Mouse (Mus musculus): ENCODE data around the gene Capn11. TPM values are rescaled to one million over a fixed set of nuclear protein-coding genes. Genes with fewer than 3 reads are reported as not detected.

Capn11 gene
- 0.22 and 0.85 TPM in 2 replicates for polyA plus RNA-seq (2015; fragmentation: Nextera tagmentation; extraction: Ambion mirVana)

GRCm38 (mm10) chr17:45659225-45659624 is at the start of gene Capn11:
Gene Capn11 (minus strand): TSS chr17:45659325.
- H3K27ac ChIP-seq (replicated peaks) = no peak within 1 kb of the TSS
- H3K4me1 ChIP-seq (replicated peaks) = peaks cover 4% of the 10 kb centered on the region
- 87% methylated on average over 4 of the region's 4 CpGs for WGBS
- H3K9ac ChIP-seq = no peak within 1 kb of the TSS
- H3K27me3 ChIP-seq = no peaks in the 10 kb centered on the region
- peaks cover 41% of the 10 kb centered on the region for H3K36me3 ChIP-seq
- ATAC-seq (ENCODE audit: low read depth) = no peak
- H3K4me2 ChIP-seq = no peak within 1 kb of the TSS
- no peaks in the 10 kb centered on the region for H3K9me3 ChIP-seq
- no peak within 1 kb of the TSS for H3K4me3 ChIP-seq

- H3K27me3 ChIP-seq = no peaks in the 10 kb centered on the region
- no peaks in the 10 kb centered on the region for H3K4me1 ChIP-seq (replicated peaks)
- 85% methylated on average over 8 of the region's 8 CpGs for WGBS
- no peak overlapping the region for H3K27ac ChIP-seq (replicated peaks)
- ATAC-seq (ENCODE audit: low read depth) = no peak
- no peak overlapping the region for H3K9ac ChIP-seq
- H3K9me3 ChIP-seq = no peaks in the 10 kb centered on the region
- H3K4me2 ChIP-seq = no peak overlapping the region
- H3K4me3 ChIP-seq = no peak overlapping the region
- H3K36me3 ChIP-seq = no peaks in the 10 kb centered on the region
These were observed 49.1 kb upstream of the Capn11 start for GRCm38 (mm10) chr17:45708179-45708578.

GRCm38 (mm10) chr17:45707376-45707775 is 48.3 kb upstream of the Capn11 start:
- Histone ChIP-seq H3K9ac (0 out of 2 replicates have a peak overlapping the region, but pooled peaks have one; percentile 34), H3K4me1 (replicated peaks) (no peaks in the 10 kb centered on the region), H3K4me2 (no peak overlapping the region), H3K36me3 (no peaks in the 10 kb centered on the region), H3K27me3 (no peaks in the 10 kb centered on the region), H3K27ac (replicated peaks) (no peak overlapping the region), H3K9me3 (no peaks in the 10 kb centered on the region), H3K4me3 (no peak overlapping the region)
- WGBS = 30% methylated on average over 3 of the region's 3 CpGs
- ATAC-seq (ENCODE audit: low read depth) = no peak

- no peak overlapping the region for H3K4me2 ChIP-seq
- H3K27ac ChIP-seq (replicated peaks) = no peak overlapping the region
- no peak for ATAC-seq (ENCODE audit: low read depth)
- H3K4me3 ChIP-seq = no peak overlapping the region
- H3K27me3 ChIP-seq = no peaks in the 10 kb centered on the region
- H3K9me3 ChIP-seq = no peaks in the 10 kb centered on the region
- H3K36me3 ChIP-seq = no peaks in the 10 kb centered on the region
- H3K4me1 ChIP-seq (replicated peaks) = no peaks in the 10 kb centered on the region
- 66% methylated on average over 5 of the region's 5 CpGs for WGBS
- H3K9ac ChIP-seq = no peak overlapping the region
These were observed 47.7 kb upstream of the Capn11 start for GRCm38 (mm10) chr17:45706796-45707195.

GRCm38 (mm10) chr17:45703187-45703586 is 44.1 kb upstream of the Capn11 start:
- 63% methylated on average over 7 of the region's 7 CpGs for whole genome bisulfite sequencing
- H3K9me3 ChIP-seq = no peaks in the 10 kb centered on the region
- no peak for ATAC-seq (ENCODE audit: low read depth)

GRCm38 (mm10) chr17:45702254-45702653 is 43.1 kb upstream of the Capn11 start:
- peaks cover 22% of the 10 kb centered on the region for H3K36me3 ChIP-seq
- H3K4me3 ChIP-seq = no peak overlapping the region
- H3K27me3 ChIP-seq = no peaks in the 10 kb centered on the region
- no peak overlapping the region for H3K4me2 ChIP-seq
- H3K9me3 ChIP-seq = no peaks in the 10 kb centered on the region
- no peak overlapping the region for H3K27ac ChIP-seq (replicated peaks)
- no peak for ATAC-seq (ENCODE audit: low read depth)
- H3K4me1 ChIP-seq (replicated peaks) = 0 out of 2 replicates have a peak, but pooled peaks cover 4% of the 10 kb centered on the region
- 58% methylated on average over 4 of the region's 4 CpGs for WGBS
- H3K9ac ChIP-seq = no peak overlapping the region

More at GRCm38 (mm10) chr17:45703187-45703586, 44.1 kb upstream of the Capn11 start:
- Histone ChIP-seq H3K4me1 (replicated peaks) (0 out of 2 replicates have a peak, but pooled peaks cover 4% of the 10 kb centered on the region), H3K4me2 (no peak overlapping the region), H3K27ac (replicated peaks) (no peak overlapping the region), H3K9ac (no peak overlapping the region), H3K4me3 (no peak overlapping the region), H3K27me3 (no peaks in the 10 kb centered on the region), H3K36me3 (peaks cover 14% of the 10 kb centered on the region)

- Histone ChIP-seq H3K36me3 (peaks cover 27% of the 10 kb centered on the region), H3K4me2 (no peak overlapping the region), H3K4me3 (no peak overlapping the region), H3K9me3 (no peaks in the 10 kb centered on the region), H3K27ac (replicated peaks) (no peak overlapping the region), H3K4me1 (replicated peaks) (0 out of 2 replicates have a peak, but pooled peaks cover 4% of the 10 kb centered on the region), H3K9ac (no peak overlapping the region), H3K27me3 (no peaks in the 10 kb centered on the region)
- ATAC-seq (ENCODE audit: low read depth) = no peak
- 76% methylated on average over 9 of the region's 9 CpGs for WGBS
These were observed 42.1 kb upstream of the Capn11 start for GRCm38 (mm10) chr17:45701236-45701591.

- H3K36me3 ChIP-seq = peaks cover 27% of the 10 kb centered on the region
- no peak overlapping the region for H3K27ac ChIP-seq (replicated peaks)
- no peaks in the 10 kb centered on the region for H3K27me3 ChIP-seq
- WGBS = 65% methylated on average over 9 of the region's 16 CpGs
- H3K9me3 ChIP-seq = no peaks in the 10 kb centered on the region
- H3K4me3 ChIP-seq = no peak overlapping the region
- 0 out of 2 replicates have a peak overlapping the region, but pooled peaks have one; percentile 13 for H3K9ac ChIP-seq
- 0 out of 2 replicates have a peak, but pooled peaks cover 4% of the 10 kb centered on the region for H3K4me1 ChIP-seq (replicated peaks)
- ATAC-seq (ENCODE audit: low read depth) = no peak
- H3K4me2 ChIP-seq = no peak overlapping the region
These were observed 41.5 kb upstream of the Capn11 start for GRCm38 (mm10) chr17:45700496-45701235.

- Histone ChIP-seq H3K27ac (replicated peaks) (no peak overlapping the region), H3K9ac (no peak overlapping the region), H3K4me1 (replicated peaks) (0 out of 2 replicates have a peak, but pooled peaks cover 4% of the 10 kb centered on the region), H3K9me3 (no peaks in the 10 kb centered on the region), H3K36me3 (peaks cover 27% of the 10 kb centered on the region), H3K4me3 (no peak overlapping the region), H3K27me3 (no peaks in the 10 kb centered on the region), H3K4me2 (no peak overlapping the region)
- WGBS = 92% methylated on average over 3 of the region's 3 CpGs
- ATAC-seq (ENCODE audit: low read depth) = no peak
These were observed 40.1 kb upstream of the Capn11 start for GRCm38 (mm10) chr17:45699039-45699740.

- no peaks in the 10 kb centered on the region for H3K27me3 ChIP-seq
- peaks cover 27% of the 10 kb centered on the region for H3K36me3 ChIP-seq
- no peaks in the 10 kb centered on the region for H3K9me3 ChIP-seq
- ATAC-seq (ENCODE audit: low read depth) = no peak
- H3K4me2 ChIP-seq = no peak overlapping the region
- H3K4me3 ChIP-seq = no peak overlapping the region
- WGBS = 88% methylated on average over 6 of the region's 6 CpGs
- H3K27ac ChIP-seq (replicated peaks) = no peak overlapping the region
- no peak overlapping the region for H3K9ac ChIP-seq
- 0 out of 2 replicates have a peak, but pooled peaks cover 4% of the 10 kb centered on the region for H3K4me1 ChIP-seq (replicated peaks)
These were observed 39.2 kb upstream of the Capn11 start for GRCm38 (mm10) chr17:45698368-45698767.

- WGBS = 91% methylated on average over 9 of the region's 9 CpGs
These were observed 37.9 kb upstream of the Capn11 start for GRCm38 (mm10) chr17:45696981-45697380.

More at GRCm38 (mm10) chr17:45696981-45697380, 37.9 kb upstream of the Capn11 start:
- Histone ChIP-seq H3K9me3 (no peaks in the 10 kb centered on the region), H3K4me1 (replicated peaks) (0 out of 2 replicates have a peak, but pooled peaks cover 4% of the 10 kb centered on the region), H3K27me3 (no peaks in the 10 kb centered on the region), H3K36me3 (peaks cover 27% of the 10 kb centered on the region), H3K9ac (no peak overlapping the region), H3K4me3 (no peak overlapping the region), H3K4me2 (no peak overlapping the region), H3K27ac (replicated peaks) (no peak overlapping the region)
- no peak for ATAC-seq (ENCODE audit: low read depth)

All from neural tube, embryonic 13.5 days (tissue).